Mouse (Mus musculus) lung, adult 2 months (tissue): ENCODE results near the gene Fam131c. TPM values are rescaled to one million over a fixed set of nuclear protein-coding genes. Genes with fewer than 3 reads are reported as not detected.

Experiments used
- DNase-seq: peaks from one replicate; pipeline ENCODE4 v3.0.0; 2022
- H3K4me1 ChIP-seq: fragments of 200-500 bp; 2 replicates; pipeline ENCODE4 v1.6.1; 2011; ENCODE audit warnings: low read length; ENCODE audit not compliant: control insufficient read depth, insufficient read depth
- H3K4me3 ChIP-seq: fragments of 200-500 bp; replicated peaks from 2 replicates; pipeline ENCODE3; 2011; ENCODE audit warnings: low read depth, mild to moderate bottlenecking, control low read depth, low read length; ENCODE audit errors: extremely low read depth
- CTCF ChIP-seq: fragments of 200-500 bp; IDR thresholded peaks from 2 replicates; pipeline ENCODE4 v1.5.1; 2011; ENCODE audit warnings: mild to moderate bottlenecking, low read length, control low read depth; ENCODE audit not compliant: insufficient read depth
- POLR2A ChIP-seq: fragments of 200-500 bp; IDR thresholded peaks from 2 replicates; pipeline ENCODE4 v1.6.1; 2011; ENCODE audit warnings: low read depth, mild to moderate bottlenecking, control low read depth, low read length, borderline replicate concordance; ENCODE audit errors: extremely low read depth
- WGBS: fragments of 180-500 bp; shearing (Covaris S2); methylation state at CpG from one replicate; pipeline ENCODE4 v1.1.7; 2018; 5-methylcytosine and 5-hydroxymethylcytosine counted together
- polyA plus RNA-seq: library from polyadenylated mRNA; depleted of rRNA; stranded (reverse); fragments of >200 nt; gene quantifications from 2 replicates; pipeline ENCODE4 v1.2.3, GENCODE M21; 2012

Gene Fam131c
- polyA plus RNA-seq, 1 experiment: 2.1 TPM

DNA sequence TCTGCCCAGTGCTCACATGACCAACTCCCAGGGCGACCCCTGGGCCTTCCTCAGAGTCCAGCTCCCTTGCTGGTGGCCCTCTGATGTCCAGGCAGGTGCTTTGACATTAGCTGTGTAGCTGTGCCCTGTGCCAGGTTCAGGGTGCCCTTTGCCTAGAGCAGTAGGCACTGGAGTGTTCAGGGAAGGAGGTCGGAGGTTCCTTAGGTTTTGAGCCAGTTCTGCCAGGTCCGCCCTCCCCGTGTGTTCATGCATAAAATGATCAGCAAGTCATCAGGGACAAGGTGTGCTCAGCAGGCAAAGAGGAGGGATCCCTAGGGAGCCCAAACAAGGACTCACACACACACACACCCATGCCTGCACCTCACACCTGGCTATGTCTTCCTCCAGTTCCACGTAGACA is 15.0 kb upstream of the Fam131c start:
- no peak for DNase-seq
- TF ChIP-seq CTCF (no peak), POLR2A (no peak)
- H3K4me3 ChIP-seq: no peak overlapping the region
- H3K4me1 ChIP-seq: peaks cover 3% of the 10 kb centered on the region
- 81% methylated on average over 5 of the region's 5 CpGs for WGBS

DNA sequence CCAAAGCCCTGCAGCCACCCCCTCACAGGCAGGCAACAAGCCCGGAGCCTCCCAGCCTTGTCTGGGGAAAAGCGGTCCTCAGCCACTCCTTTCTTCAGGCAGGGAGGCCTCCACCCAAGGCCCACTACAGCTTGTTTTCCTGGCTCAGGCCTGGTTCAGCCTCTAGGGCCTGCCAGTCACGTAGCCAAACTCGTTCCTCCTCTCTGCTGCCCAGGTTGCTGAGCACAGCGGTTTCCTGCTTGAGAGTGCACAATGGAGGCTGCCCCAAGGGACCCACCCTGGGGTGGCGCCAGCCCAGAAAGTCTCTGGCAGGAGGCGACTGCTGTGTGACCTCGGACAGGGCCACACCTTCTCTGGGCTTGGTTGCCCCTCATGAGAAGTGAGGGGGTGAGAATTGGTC is 14.2 kb upstream of the Fam131c start:
- DNase-seq: peak; percentile 28
- no peak for TF ChIP-seq CTCF
- TF ChIP-seq POLR2A: no peak
- Histone ChIP-seq H3K4me1 (peaks cover 3% of the 10 kb centered on the region), H3K4me3 (no peak overlapping the region)
- WGBS: 23% methylated on average over 8 of the region's 8 CpGs

DNA sequence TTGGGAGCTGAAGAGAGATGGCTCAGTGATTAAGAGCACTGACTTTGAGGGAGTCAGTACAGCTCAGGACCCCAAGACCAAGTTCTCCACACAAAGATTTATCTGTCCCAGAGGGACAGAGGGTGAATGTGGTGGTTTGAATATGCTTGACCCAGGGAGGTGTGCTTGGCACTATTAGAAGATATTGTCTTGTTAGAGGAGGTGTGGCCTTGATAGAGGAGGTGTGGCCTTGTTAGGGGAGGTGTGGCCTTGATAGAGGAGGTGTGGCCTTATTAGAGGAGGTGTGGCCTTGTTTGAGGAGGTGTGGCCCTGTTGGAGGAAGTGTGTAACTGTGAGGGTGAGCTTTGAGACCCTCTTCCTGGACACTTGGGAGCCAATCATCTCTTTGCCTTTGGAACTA is 10.2 kb upstream of the Fam131c start:
- no peak overlapping the region for H3K4me3 ChIP-seq
- no peak for TF ChIP-seq CTCF
- no peak for TF ChIP-seq POLR2A
- no peak for DNase-seq

DNA sequence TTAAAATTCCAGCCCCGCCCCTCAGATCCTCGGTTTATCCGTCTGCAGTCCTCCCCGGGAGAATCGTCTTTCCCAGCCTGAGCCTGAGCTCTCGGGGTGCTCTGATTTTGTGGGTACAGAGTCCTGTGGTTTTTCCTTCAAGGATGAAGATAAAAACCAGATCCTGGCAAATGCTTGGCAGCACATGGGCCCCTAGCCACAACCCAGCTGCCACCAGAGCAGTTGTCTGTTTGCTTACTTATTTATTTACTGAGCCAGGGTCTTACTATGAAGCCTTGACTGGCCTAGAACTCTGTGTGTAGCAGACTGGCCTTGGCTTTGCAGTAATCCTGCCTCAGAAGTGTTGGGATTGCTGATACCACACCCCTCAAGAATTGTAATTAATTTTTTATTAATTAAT is 8.8 kb upstream of the Fam131c start:
- Histone ChIP-seq H3K4me3 (no peak overlapping the region), H3K4me1 (no peaks in the 10 kb centered on the region)
- WGBS: 89% methylated on average over 6 of the region's 6 CpGs
- no peak for DNase-seq
- TF ChIP-seq CTCF (no peak), POLR2A (no peak)

More for the DNA sequence above, 10.2 kb upstream of the Fam131c start:
- H3K4me1 ChIP-seq: peaks cover 3% of the 10 kb centered on the region

DNA sequence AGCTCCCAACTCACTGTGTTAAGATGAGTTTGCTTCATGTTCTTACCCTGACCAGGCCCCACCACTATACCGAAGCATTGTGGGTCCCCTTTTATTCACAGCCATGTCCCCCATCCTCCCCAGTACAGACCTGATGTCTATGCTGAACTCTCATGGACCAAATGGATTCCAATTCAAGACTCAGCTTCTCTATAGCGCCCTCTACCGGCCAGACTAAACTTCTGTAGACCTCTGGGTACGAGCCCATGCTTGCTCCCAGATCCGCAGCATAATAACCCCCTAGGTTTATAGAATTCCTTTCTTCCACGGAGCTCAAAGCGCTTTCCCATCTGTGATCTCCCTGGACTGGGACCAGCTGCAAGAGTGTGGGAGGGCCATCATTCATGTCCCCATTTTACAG is 7.2 kb upstream of the Fam131c start:
- 44% methylated on average over 7 of the region's 7 CpGs for WGBS
- TF ChIP-seq CTCF: peak; percentile 45
- TF ChIP-seq POLR2A: no peak

DNA sequence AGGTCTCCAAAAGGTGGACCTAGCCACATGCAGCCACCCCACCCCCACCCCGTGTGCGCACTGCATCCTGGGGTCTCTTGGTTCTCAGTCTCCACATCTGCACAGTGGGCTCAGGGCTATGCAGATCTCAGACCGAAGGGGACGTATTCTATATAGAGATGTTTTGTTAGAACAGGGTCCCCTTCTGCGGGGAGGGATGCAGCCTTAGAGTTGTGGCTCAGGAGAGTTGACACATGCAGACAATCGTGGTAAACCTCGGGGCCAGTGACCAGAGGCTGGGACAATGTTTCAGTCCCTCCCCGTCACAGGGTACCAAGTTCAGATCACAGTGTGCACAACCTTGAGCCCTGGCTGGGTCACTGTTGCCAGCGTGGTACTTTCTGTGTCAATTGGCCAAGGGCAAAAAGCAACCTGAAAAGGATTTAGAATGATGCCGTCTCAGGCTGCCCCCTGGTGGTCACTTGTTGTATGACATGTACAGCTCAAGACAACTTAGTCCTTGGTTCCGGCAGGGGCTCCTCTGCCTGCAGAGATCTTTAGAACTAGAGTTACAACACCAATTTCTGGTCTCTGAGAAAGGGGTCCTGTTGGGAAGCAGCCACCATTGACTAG is 5.0 kb upstream of the Fam131c start:
- H3K4me1 ChIP-seq: no peaks in the 10 kb centered on the region
- no peak overlapping the region for H3K4me3 ChIP-seq
- TF ChIP-seq CTCF: peak; percentile 77
- no peak for TF ChIP-seq POLR2A
- peak; percentile 87 for DNase-seq
- 25% methylated on average over 11 of the region's 11 CpGs for WGBS

More for the DNA sequence above, 7.2 kb upstream of the Fam131c start:
- peak; percentile 38 for DNase-seq
- no peak overlapping the region for H3K4me3 ChIP-seq
- no peaks in the 10 kb centered on the region for H3K4me1 ChIP-seq

DNA sequence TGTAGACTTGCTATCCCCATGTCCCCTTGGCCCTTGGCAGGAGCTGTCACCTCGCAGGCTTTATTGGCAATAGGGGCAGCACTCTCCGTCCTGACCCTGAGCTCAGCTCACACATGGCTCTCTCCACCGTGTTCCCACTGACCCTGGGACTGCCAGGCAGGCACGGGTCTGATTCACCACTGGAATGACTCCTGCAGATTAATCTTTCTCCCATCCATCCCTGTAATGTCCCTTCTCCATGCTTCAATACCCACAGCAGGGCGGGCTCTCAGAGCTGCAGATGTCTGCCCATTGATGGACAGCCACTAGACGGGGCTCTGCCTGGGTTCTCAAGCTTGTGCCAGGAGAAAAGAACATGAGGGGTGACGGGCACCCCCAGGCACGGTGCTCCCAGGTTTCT is 2.9 kb upstream of the Fam131c start:
- TF ChIP-seq CTCF (no peak), POLR2A (no peak)
- no peak overlapping the region for H3K4me3 ChIP-seq
- no peak for DNase-seq
- no peaks in the 10 kb centered on the region for H3K4me1 ChIP-seq
- WGBS: 63% methylated on average over 8 of the region's 8 CpGs

DNA sequence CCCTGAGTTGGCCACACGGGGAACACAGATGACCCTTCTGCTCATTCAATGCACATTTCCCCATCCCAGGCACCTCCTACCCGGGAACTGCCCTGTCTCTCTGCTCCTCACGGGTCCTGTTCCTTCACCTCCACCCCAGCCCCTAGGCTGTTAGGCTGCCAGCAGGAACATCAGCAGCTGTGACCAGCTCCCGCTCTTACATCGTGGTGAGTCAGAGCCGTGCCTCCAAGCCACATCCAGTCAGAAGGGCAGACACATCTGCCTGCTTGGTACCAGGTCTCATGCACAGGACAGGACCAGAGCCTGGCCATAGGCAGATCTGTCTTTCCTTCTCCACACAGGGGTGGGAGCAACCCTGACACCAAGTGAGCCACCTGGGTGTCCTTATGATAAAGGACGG is 2.1 kb upstream of the Fam131c start:
- WGBS: 68% methylated on average over 7 of the region's 7 CpGs
- no peak for DNase-seq
- no peak for TF ChIP-seq POLR2A
- no peak for TF ChIP-seq CTCF
- H3K4me1 ChIP-seq: no peaks in the 10 kb centered on the region
- H3K4me3 ChIP-seq: no peak overlapping the region

DNA sequence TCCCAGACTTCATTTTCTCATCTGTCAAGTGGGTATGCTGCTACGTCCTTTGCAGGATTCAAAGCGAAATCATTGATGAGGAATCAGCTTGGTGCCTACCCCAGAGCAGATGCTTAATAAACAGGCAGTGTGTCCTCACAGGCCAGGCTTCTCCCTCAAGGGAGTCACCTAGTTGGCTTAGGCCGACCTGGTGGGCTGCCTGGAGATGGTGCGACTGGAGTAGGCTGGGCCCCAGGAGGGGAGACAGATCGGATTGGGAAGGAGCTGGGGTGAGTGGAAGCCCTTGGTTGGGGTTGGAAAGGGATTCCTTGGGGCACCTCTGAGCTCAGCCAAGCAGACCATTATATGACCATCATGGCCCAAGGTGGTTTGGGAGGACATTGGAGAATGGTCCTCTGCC is 4.4 kb downstream of the Fam131c start:
- H3K4me1 ChIP-seq: no peaks in the 10 kb centered on the region
- H3K4me3 ChIP-seq: no peak overlapping the region
- WGBS: 93% methylated on average over 5 of the region's 5 CpGs
- no peak for TF ChIP-seq POLR2A
- no peak for TF ChIP-seq CTCF
- no peak for DNase-seq

DNA sequence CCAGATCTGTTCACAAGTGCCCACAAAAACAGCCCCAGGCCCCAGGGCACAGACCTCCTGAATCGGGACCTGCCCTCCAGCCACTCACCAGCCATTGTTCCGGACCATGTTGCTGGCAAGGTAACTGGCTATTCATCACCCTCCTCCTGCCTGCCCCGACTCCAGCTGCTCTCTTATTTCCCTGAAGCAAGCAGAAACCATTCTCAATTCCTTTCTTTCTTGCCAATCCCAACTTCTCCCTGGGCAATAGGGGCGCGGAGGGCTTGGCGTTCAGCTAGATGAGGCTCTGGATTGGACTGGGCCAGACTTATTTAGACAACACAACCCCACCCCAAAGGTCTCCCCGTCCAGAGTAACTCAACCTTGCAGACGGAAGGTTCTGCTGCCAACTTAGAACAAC is 11.7 kb downstream of the Fam131c start:
- H3K4me1 ChIP-seq: peaks cover 4% of the 10 kb centered on the region; the same call in 1 of the 2 replicates
- 63% methylated on average over 8 of the region's 8 CpGs for WGBS
- no peak for DNase-seq
- TF ChIP-seq POLR2A (no peak), CTCF (no peak)
- no peak overlapping the region for H3K4me3 ChIP-seq
